Mouse (Mus musculus): ENCODE data around the gene Ndst2.

DNA sequence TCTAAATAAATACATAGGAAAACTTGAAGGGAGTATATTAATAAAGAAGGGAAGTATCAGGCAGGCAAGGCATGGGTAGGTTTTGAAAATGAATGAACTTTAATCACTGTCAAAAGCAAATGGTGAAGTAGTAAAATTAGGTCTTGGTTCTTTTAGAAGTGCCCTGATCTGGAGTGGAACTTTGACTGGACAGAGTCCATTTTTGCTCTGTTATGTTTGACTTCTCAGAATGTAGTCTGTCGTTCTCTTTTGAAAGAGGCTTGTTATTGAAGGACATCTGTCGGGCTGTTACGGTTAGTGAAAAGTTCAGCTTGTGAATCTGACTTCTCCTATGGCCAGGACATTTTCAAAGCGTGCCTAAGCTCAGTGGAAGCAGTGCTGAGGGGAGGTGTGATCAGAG lies 56.5 kb downstream of the Ndst2 start:
- TF ChIP-seq CTCF (IDR thresholded peaks at IDR 0.05; ENCODE audit: low read depth, low read length): no peak
- no peak for TF ChIP-seq POLR2A (IDR thresholded peaks at IDR 0.05; ENCODE audit: extremely low read depth, insufficient read depth, low read length)
